Mouse (Mus musculus) midbrain, embryonic 15.5 days (tissue): ENCODE measurements around the gene Nars2. TPM values are rescaled to one million over a fixed set of nuclear protein-coding genes. Genes with fewer than 3 reads are reported as not detected.

Experiments used
- ATAC-seq: fragments of 200-750 bp; cut with Nextera tagmentation; replicated peaks from 2 replicates; pipeline ENCODE4 v1.8.0; 2017; ENCODE audit warnings: moderate TSS enrichment
- H3K27ac ChIP-seq: fragments of 300-500 bp; sonication (generic); 2 replicates; pipeline ENCODE4 v1.5.1; 2015; ENCODE audit warnings: mild to moderate bottlenecking, inconsistent platforms
- H3K27me3 ChIP-seq: fragments of 300-500 bp; sonication (generic); replicated peaks from 2 replicates; pipeline ENCODE4 v1.6.1; 2015; ENCODE audit warnings: inconsistent platforms
- H3K36me3 ChIP-seq: fragments of 300-500 bp; sonication (generic); replicated peaks from 2 replicates; pipeline ENCODE4 v1.6.1; 2015; ENCODE audit warnings: inconsistent platforms
- H3K4me1 ChIP-seq: fragments of 300-500 bp; sonication (generic); 2 replicates; pipeline ENCODE4 v1.6.1; 2015; ENCODE audit warnings: inconsistent platforms
- H3K4me2 ChIP-seq: fragments of 300-500 bp; sonication (generic); 2 replicates; pipeline ENCODE4 v1.6.1; 2015; ENCODE audit warnings: inconsistent platforms, mild to moderate bottlenecking, moderate library complexity
- H3K4me3 ChIP-seq: fragments of 300-500 bp; sonication (generic); 2 replicates; pipeline ENCODE4 v1.5.1; 2015; ENCODE audit warnings: mild to moderate bottlenecking, inconsistent platforms
- H3K9ac ChIP-seq: fragments of 300-500 bp; sonication (generic); 2 replicates; pipeline ENCODE4 v1.6.1; 2015; ENCODE audit warnings: mild to moderate bottlenecking, inconsistent platforms
- H3K9me3 ChIP-seq: fragments of 300-500 bp; sonication (generic); 2 replicates; pipeline ENCODE4 v1.6.1; 2016; ENCODE audit warnings: inconsistent platforms
- WGBS: fragments of 180-500 bp; shearing (Covaris S2); methylation state at CpG from one replicate; pipeline ENCODE4 v1.1.7; 2015; ENCODE audit warnings: mixed read lengths; 5-methylcytosine and 5-hydroxymethylcytosine counted together
- polyA plus RNA-seq: library from polyadenylated mRNA; unstranded; fragments of >200 nt; fragmentation: Nextera tagmentation; extraction: Ambion mirVana; gene quantifications from 2 replicates; pipeline ENCODE4 v1.2.1, GENCODE M21; 2015

The Nars2 gene
- polyA plus RNA-seq: 15.2 and 17.5 TPM in 2 replicates

GRCm38 (mm10) chr7:96951281-96952051 is at the start of gene Nars2:
Gene Nars2 (plus strand): TSS chr7:96951505.
- Histone ChIP-seq H3K36me3 (no peaks in the 10 kb centered on the region), H3K9ac (peak within 1 kb of the TSS; percentile 70), H3K27ac (peak within 1 kb of the TSS; percentile 76), H3K4me1 (peaks cover 9% of the 10 kb centered on the region), H3K4me2 (peak within 1 kb of the TSS; percentile 59), H3K9me3 (no peaks in the 10 kb centered on the region), H3K27me3 (no peaks in the 10 kb centered on the region), H3K4me3 (peak within 1 kb of the TSS; percentile 72)
- ATAC-seq: peak; percentile 100
- under 1% methylated on average over 62 of the region's 62 CpGs for WGBS

GRCm38 (mm10) chr7:96902183-96902582 is 49.1 kb upstream of the Nars2 start:
- Histone ChIP-seq H3K4me2 (no peak overlapping the region), H3K9me3 (no peaks in the 10 kb centered on the region), H3K27me3 (no peaks in the 10 kb centered on the region), H3K27ac (no peak overlapping the region), H3K4me3 (no peak overlapping the region), H3K36me3 (no peaks in the 10 kb centered on the region), H3K9ac (no peak overlapping the region), H3K4me1 (peaks cover 28% of the 10 kb centered on the region)
- no peak for ATAC-seq
- WGBS: 49% methylated on average over 5 of the region's 5 CpGs

- H3K4me2 ChIP-seq: no peak overlapping the region
- H3K36me3 ChIP-seq: no peaks in the 10 kb centered on the region
- no peak overlapping the region for H3K9ac ChIP-seq
- peaks cover 30% of the 10 kb centered on the region for H3K4me1 ChIP-seq
- no peak overlapping the region for H3K4me3 ChIP-seq
- no peak overlapping the region for H3K27ac ChIP-seq
- ATAC-seq: no peak
- no peaks in the 10 kb centered on the region for H3K27me3 ChIP-seq
- WGBS: 62% methylated on average over 17 of the region's 17 CpGs
- H3K9me3 ChIP-seq: no peaks in the 10 kb centered on the region
Observed at GRCm38 (mm10) chr7:96903088-96903985, 48.0 kb upstream of the Nars2 start.

GRCm38 (mm10) chr7:96904442-96904841 is 46.9 kb upstream of the Nars2 start:
- no peaks in the 10 kb centered on the region for H3K27me3 ChIP-seq
- no peaks in the 10 kb centered on the region for H3K9me3 ChIP-seq
- H3K9ac ChIP-seq: no peak overlapping the region
- no peak overlapping the region for H3K4me3 ChIP-seq
- no peak overlapping the region for H3K4me2 ChIP-seq
- 37% methylated on average over 3 of the region's 3 CpGs for WGBS
- no peaks in the 10 kb centered on the region for H3K36me3 ChIP-seq
- H3K27ac ChIP-seq: no peak overlapping the region
- H3K4me1 ChIP-seq: peaks cover 19% of the 10 kb centered on the region
- ATAC-seq: no peak; the same call in 1 of the 2 replicates

GRCm38 (mm10) chr7:96904936-96905335 is 46.4 kb upstream of the Nars2 start:
- H3K4me1 ChIP-seq: peaks cover 17% of the 10 kb centered on the region
- H3K4me2 ChIP-seq: no peak overlapping the region
- H3K9ac ChIP-seq: no peak overlapping the region
- no peaks in the 10 kb centered on the region for H3K36me3 ChIP-seq
- H3K9me3 ChIP-seq: no peaks in the 10 kb centered on the region
- no peak overlapping the region for H3K4me3 ChIP-seq
- 78% methylated on average over 1 of the region's 1 CpGs for WGBS
- no peaks in the 10 kb centered on the region for H3K27me3 ChIP-seq
- H3K27ac ChIP-seq: no peak overlapping the region
- no peak for ATAC-seq

- no peaks in the 10 kb centered on the region for H3K9me3 ChIP-seq
- no peaks in the 10 kb centered on the region for H3K36me3 ChIP-seq
- no peak for ATAC-seq
- no peak overlapping the region for H3K4me3 ChIP-seq
- no peak overlapping the region for H3K4me2 ChIP-seq
- no peak overlapping the region for H3K9ac ChIP-seq
- 46% methylated on average over 3 of the region's 3 CpGs for WGBS
- no peak overlapping the region for H3K27ac ChIP-seq
- peaks cover 17% of the 10 kb centered on the region for H3K4me1 ChIP-seq
- no peaks in the 10 kb centered on the region for H3K27me3 ChIP-seq
Observed at GRCm38 (mm10) chr7:96905422-96905821, 45.9 kb upstream of the Nars2 start.

GRCm38 (mm10) chr7:96906216-96906615 is 45.1 kb upstream of the Nars2 start:
- Histone ChIP-seq H3K27me3 (no peaks in the 10 kb centered on the region), H3K4me3 (no peak overlapping the region), H3K4me2 (no peak overlapping the region), H3K9ac (no peak overlapping the region), H3K27ac (no peak overlapping the region), H3K9me3 (no peaks in the 10 kb centered on the region), H3K36me3 (no peaks in the 10 kb centered on the region), H3K4me1 (peaks cover 17% of the 10 kb centered on the region)
- ATAC-seq: no peak
- WGBS: 83% methylated on average over 20 of the region's 20 CpGs

GRCm38 (mm10) chr7:96907971-96908680 is 43.2 kb upstream of the Nars2 start:
- ATAC-seq: no peak

GRCm38 (mm10) chr7:96909856-96910255 is 41.4 kb upstream of the Nars2 start:
- no peaks in the 10 kb centered on the region; the same call in 1 of the 2 replicates for H3K27me3 ChIP-seq
- H3K4me2 ChIP-seq: no peak overlapping the region
- no peak for ATAC-seq
- H3K27ac ChIP-seq: no peak overlapping the region
- 71% methylated on average over 5 of the region's 5 CpGs for WGBS
- H3K9ac ChIP-seq: no peak overlapping the region
- no peaks in the 10 kb centered on the region for H3K36me3 ChIP-seq
- no peaks in the 10 kb centered on the region for H3K9me3 ChIP-seq
- peaks cover 4% of the 10 kb centered on the region; the same call in 1 of the 2 replicates for H3K4me1 ChIP-seq
- H3K4me3 ChIP-seq: no peak overlapping the region

More at GRCm38 (mm10) chr7:96907971-96908680, 43.2 kb upstream of the Nars2 start:
- Histone ChIP-seq H3K9ac (no peak overlapping the region), H3K4me1 (peaks cover 17% of the 10 kb centered on the region), H3K4me2 (no peak overlapping the region), H3K36me3 (no peaks in the 10 kb centered on the region), H3K27me3 (no peaks in the 10 kb centered on the region; the same call in 1 of the 2 replicates), H3K4me3 (no peak overlapping the region), H3K27ac (no peak overlapping the region), H3K9me3 (no peaks in the 10 kb centered on the region)
- WGBS: 55% methylated on average over 16 of the region's 16 CpGs

- Histone ChIP-seq H3K9me3 (no peaks in the 10 kb centered on the region), H3K27me3 (no peaks in the 10 kb centered on the region; the same call in 1 of the 2 replicates), H3K36me3 (no peaks in the 10 kb centered on the region), H3K27ac (no peak overlapping the region), H3K4me3 (no peak overlapping the region), H3K4me2 (no peak overlapping the region), H3K4me1 (0 out of 2 replicates have a peak, but pooled peaks cover 4% of the 10 kb centered on the region), H3K9ac (no peak overlapping the region)
- ATAC-seq: no peak
- WGBS: 65% methylated on average over 12 of the region's 12 CpGs
Observed at GRCm38 (mm10) chr7:96910310-96910960, 40.9 kb upstream of the Nars2 start.

GRCm38 (mm10) chr7:96914031-96914430 is 37.3 kb upstream of the Nars2 start:
- peak; percentile 57 for ATAC-seq
- no peaks in the 10 kb centered on the region for H3K9me3 ChIP-seq
- 15% methylated on average over 6 of the region's 6 CpGs for WGBS
- no peak overlapping the region for H3K4me3 ChIP-seq
- H3K27ac ChIP-seq: no peak overlapping the region
- H3K27me3 ChIP-seq: no peaks in the 10 kb centered on the region; the same call in 1 of the 2 replicates
- H3K4me1 ChIP-seq: no peaks in the 10 kb centered on the region
- H3K4me2 ChIP-seq: no peak overlapping the region
- no peaks in the 10 kb centered on the region for H3K36me3 ChIP-seq
- H3K9ac ChIP-seq: no peak overlapping the region
